Mouse (Mus musculus): ENCODE measurements around the gene Morn4. TPM values are rescaled to one million over a fixed set of nuclear protein-coding genes. Genes with fewer than 3 reads are reported as not detected.

The Morn4 gene
- polyA plus RNA-seq, 1 experiment = not detected

DNA sequence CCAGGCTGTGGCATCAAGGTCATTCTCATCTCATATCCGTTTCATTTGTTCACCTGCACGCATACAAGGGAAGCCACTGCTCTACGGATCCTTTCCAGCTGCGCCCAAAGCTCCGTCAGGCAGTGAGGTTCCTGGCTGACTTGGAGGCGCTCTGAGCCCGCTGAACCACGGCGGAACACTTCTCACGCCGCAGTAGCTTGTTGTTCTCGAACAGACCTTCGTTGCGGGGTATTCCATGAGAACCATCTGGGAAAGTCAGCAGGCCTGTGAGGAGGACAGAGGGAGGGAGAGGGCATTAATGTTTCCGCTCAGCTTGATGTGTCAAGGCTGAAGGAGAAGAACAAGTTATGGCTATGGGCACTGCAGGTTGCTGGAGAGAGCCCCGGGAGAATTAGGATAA, 10.2 kb downstream of the Morn4 start:
- WGBS = 92% methylated on average over 16 of the region's 16 CpGs
- no peak overlapping the region for H3K4me3 ChIP-seq (ENCODE audit: insufficient read depth, low read depth, low read length)
- no peak for TF ChIP-seq CTCF (IDR thresholded peaks at IDR 0.05; ENCODE audit: insufficient read depth, low read depth, low read length)
- TF ChIP-seq POLR2A (IDR thresholded peaks at IDR 0.05; ENCODE audit: insufficient read depth, low read depth, low read length) = no peak

DNA sequence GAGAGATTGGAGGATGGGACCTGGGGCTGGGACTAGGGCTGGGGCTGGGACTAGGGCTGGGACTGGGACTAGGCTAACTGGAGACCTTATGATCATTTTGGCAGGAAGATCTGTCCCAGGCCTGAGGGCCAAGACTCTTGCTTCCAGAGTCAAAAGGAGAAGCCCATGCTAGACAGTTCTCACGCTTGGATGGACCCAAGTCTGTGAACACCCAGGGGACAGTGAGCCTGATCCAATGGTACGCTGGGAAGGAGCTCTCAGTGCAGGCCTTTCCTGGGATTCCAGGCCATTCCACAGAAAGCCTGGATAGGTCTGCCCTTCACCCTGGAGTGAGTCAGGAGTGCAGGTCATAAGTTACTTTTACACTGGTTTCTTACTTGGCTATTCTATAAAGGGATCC, 11.1 kb downstream of the Morn4 start:
- TF ChIP-seq POLR2A (IDR thresholded peaks at IDR 0.05; ENCODE audit: insufficient read depth, low read depth, low read length) (no peak), CTCF (IDR thresholded peaks at IDR 0.05; ENCODE audit: insufficient read depth, low read depth, low read length) (no peak)
- H3K4me3 ChIP-seq (ENCODE audit: insufficient read depth, low read depth, low read length) = no peak overlapping the region
- no peaks in the 10 kb centered on the region for H3K4me1 ChIP-seq (ENCODE audit: control insufficient read depth, insufficient read depth, low read length)
- H3K27ac ChIP-seq (ENCODE audit: insufficient read depth, low read depth, low read length) = no peak overlapping the region
- 85% methylated on average over 2 of the region's 2 CpGs for WGBS

More for the DNA sequence above, 10.2 kb downstream of the Morn4 start:
- H3K4me1 ChIP-seq (ENCODE audit: control insufficient read depth, insufficient read depth, low read length) = no peaks in the 10 kb centered on the region
- H3K27ac ChIP-seq (ENCODE audit: insufficient read depth, low read depth, low read length) = no peak overlapping the region

- no peak for TF ChIP-seq CTCF (IDR thresholded peaks at IDR 0.05; ENCODE audit: insufficient read depth, low read depth, low read length)
- no peak for TF ChIP-seq POLR2A (IDR thresholded peaks at IDR 0.05; ENCODE audit: insufficient read depth, low read depth, low read length)
- no peak overlapping the region for H3K27ac ChIP-seq (ENCODE audit: insufficient read depth, low read depth, low read length)
- WGBS = 85% methylated on average over 7 of the region's 7 CpGs
Measured at GRCm38 (mm10) chr19:42072802-42073201, 13.4 kb downstream of the Morn4 start.

GRCm38 (mm10) chr19:42071886-42072608, 14.1 kb downstream of the Morn4 start:
- Histone ChIP-seq H3K4me1 (ENCODE audit: control insufficient read depth, insufficient read depth, low read length) (peaks cover 5% of the 10 kb centered on the region; the same call in 1 of the 2 replicates), H3K4me3 (ENCODE audit: insufficient read depth, low read depth, low read length) (no peak overlapping the region), H3K27ac (ENCODE audit: insufficient read depth, low read depth, low read length) (no peak overlapping the region)
- TF ChIP-seq POLR2A (IDR thresholded peaks at IDR 0.05; ENCODE audit: insufficient read depth, low read depth, low read length) = no peak
- no peak for TF ChIP-seq CTCF (IDR thresholded peaks at IDR 0.05; ENCODE audit: insufficient read depth, low read depth, low read length)
- 75% methylated on average over 15 of the region's 15 CpGs for WGBS

More at GRCm38 (mm10) chr19:42072802-42073201, 13.4 kb downstream of the Morn4 start:
- Histone ChIP-seq H3K4me1 (ENCODE audit: control insufficient read depth, insufficient read depth, low read length) (peaks cover 5% of the 10 kb centered on the region; the same call in 1 of the 2 replicates), H3K4me3 (ENCODE audit: insufficient read depth, low read depth, low read length) (no peak overlapping the region)

DNA sequence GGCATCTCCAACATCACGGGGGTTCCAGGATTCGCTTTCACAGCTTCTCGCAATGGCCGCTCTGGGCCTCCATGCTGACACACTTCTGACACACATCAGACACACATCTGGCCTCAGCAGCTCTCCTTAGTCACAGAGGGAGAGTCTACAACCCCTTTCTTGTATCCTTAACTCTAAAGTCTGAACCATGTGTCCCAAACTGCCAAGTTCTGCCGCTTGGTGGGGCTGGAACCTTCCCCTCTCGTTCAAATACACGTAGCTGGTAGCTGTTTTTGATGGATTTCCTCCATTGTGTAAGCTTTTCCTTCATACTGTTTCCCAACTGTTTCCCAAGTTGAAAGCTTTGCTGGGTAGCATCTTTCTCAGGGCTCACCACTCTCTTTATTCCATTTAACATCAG, 14.9 kb downstream of the Morn4 start:
- H3K4me1 ChIP-seq (ENCODE audit: control insufficient read depth, insufficient read depth, low read length) = peaks cover 5% of the 10 kb centered on the region; the same call in 1 of the 2 replicates
- no peak overlapping the region for H3K4me3 ChIP-seq (ENCODE audit: insufficient read depth, low read depth, low read length)
- H3K27ac ChIP-seq (ENCODE audit: insufficient read depth, low read depth, low read length) = no peak overlapping the region
- 76% methylated on average over 7 of the region's 7 CpGs for WGBS
- TF ChIP-seq CTCF (IDR thresholded peaks at IDR 0.05; ENCODE audit: insufficient read depth, low read depth, low read length) (no peak), POLR2A (IDR thresholded peaks at IDR 0.05; ENCODE audit: insufficient read depth, low read depth, low read length) (no peak)

DNA sequence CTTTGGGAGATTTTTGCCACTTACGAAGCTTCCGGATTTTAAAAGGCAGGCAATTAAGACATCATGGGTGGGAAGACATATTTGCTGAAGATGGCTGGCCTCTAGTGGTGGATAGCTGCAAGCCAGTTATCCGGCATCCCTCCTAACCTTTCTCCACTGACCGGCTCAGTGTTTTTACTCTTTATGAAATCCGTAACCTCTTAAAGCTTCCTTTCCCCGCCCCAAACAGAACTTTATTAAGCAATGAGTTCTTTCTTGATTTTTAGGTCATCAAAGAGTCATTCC, 17.0 kb downstream of the Morn4 start:
- 45% methylated on average over 6 of the region's 6 CpGs for WGBS
- peaks cover 5% of the 10 kb centered on the region; the same call in 1 of the 2 replicates for H3K4me1 ChIP-seq (ENCODE audit: control insufficient read depth, insufficient read depth, low read length)
- no peak overlapping the region for H3K27ac ChIP-seq (ENCODE audit: insufficient read depth, low read depth, low read length)
- H3K4me3 ChIP-seq (ENCODE audit: insufficient read depth, low read depth, low read length) = no peak overlapping the region
- TF ChIP-seq POLR2A (IDR thresholded peaks at IDR 0.05; ENCODE audit: insufficient read depth, low read depth, low read length) (no peak), CTCF (IDR thresholded peaks at IDR 0.05; ENCODE audit: insufficient read depth, low read depth, low read length) (no peak)

GRCm38 (mm10) chr19:42068441-42069240, 17.5 kb downstream of the Morn4 start:
- no peak for TF ChIP-seq POLR2A (IDR thresholded peaks at IDR 0.05; ENCODE audit: insufficient read depth, low read depth, low read length)
- no peak for TF ChIP-seq CTCF (IDR thresholded peaks at IDR 0.05; ENCODE audit: insufficient read depth, low read depth, low read length)
- H3K4me1 ChIP-seq (ENCODE audit: control insufficient read depth, insufficient read depth, low read length) = peaks cover 5% of the 10 kb centered on the region; the same call in 1 of the 2 replicates
- 82% methylated on average over 11 of the region's 11 CpGs for WGBS
- H3K27ac ChIP-seq (ENCODE audit: insufficient read depth, low read depth, low read length) = no peak overlapping the region
- H3K4me3 ChIP-seq (ENCODE audit: insufficient read depth, low read depth, low read length) = no peak overlapping the region

- TF ChIP-seq CTCF (IDR thresholded peaks at IDR 0.05; ENCODE audit: insufficient read depth, low read depth, low read length) (no peak), POLR2A (IDR thresholded peaks at IDR 0.05; ENCODE audit: insufficient read depth, low read depth, low read length) (no peak)
- Histone ChIP-seq H3K4me3 (ENCODE audit: insufficient read depth, low read depth, low read length) (no peak overlapping the region), H3K4me1 (ENCODE audit: control insufficient read depth, insufficient read depth, low read length) (no peaks in the 10 kb centered on the region), H3K27ac (ENCODE audit: insufficient read depth, low read depth, low read length) (no peak overlapping the region)
- 96% methylated on average over 7 of the region's 7 CpGs for WGBS
Measured at GRCm38 (mm10) chr19:42061443-42061842, 24.7 kb downstream of the Morn4 start.

DNA sequence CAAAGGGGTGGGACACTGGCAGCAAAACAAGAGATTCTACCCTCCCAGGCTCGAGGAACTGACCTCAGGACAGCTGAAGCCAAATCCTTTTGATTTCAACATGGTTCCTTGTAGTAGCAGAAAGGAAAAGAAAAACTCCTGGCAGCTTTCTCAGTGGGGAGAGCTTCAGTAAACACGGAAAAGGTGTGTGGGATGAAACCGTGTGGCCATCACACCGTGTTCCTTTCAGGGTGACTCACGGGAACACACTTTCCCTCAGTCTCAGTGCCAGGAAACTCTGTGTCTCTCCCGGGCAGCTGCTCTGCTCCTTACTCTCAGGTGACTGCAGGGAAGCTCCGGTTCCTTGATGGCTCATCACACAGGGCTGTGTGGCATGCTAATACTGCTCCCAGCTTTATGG, 27.7 kb downstream of the Morn4 start:
- Histone ChIP-seq H3K4me1 (ENCODE audit: control insufficient read depth, insufficient read depth, low read length) (no peaks in the 10 kb centered on the region), H3K4me3 (ENCODE audit: insufficient read depth, low read depth, low read length) (no peak overlapping the region), H3K27ac (ENCODE audit: insufficient read depth, low read depth, low read length) (no peak overlapping the region)
- 66% methylated on average over 7 of the region's 7 CpGs for WGBS
- TF ChIP-seq CTCF (IDR thresholded peaks at IDR 0.05; ENCODE audit: insufficient read depth, low read depth, low read length) (no peak), POLR2A (IDR thresholded peaks at IDR 0.05; ENCODE audit: insufficient read depth, low read depth, low read length) (no peak)

Data from olfactory bulb, adult 2 months (tissue).